Mouse (Mus musculus) regulatory T cell (primary cell): Measurements from ENCODE around the gene Gm21970.

Experiments
- in situ Hi-C: fragments of 300-600 bp; cut with MboI, MseI; formaldehyde crosslinking; loops from one replicate; pipeline ENCODE4 v1.15.1; 2025; ENCODE audit warnings: high pct_unique_total_duplicates

The Gm21970 gene

GRCm38 (mm10) chr16:91398030-91398429 is 6.5 kb downstream of the Gm21970 start:
- in situ Hi-C loops, result no loop called here

- in situ Hi-C loops, result no loop called here
Measured at GRCm38 (mm10) chr16:91398944-91399343, 7.4 kb downstream of the Gm21970 start.

GRCm38 (mm10) chr16:91401569-91402165 is 10.1 kb downstream of the Gm21970 start:
- in situ Hi-C loops, result no loop called here

- in situ Hi-C loops, result no loop called here
Measured at GRCm38 (mm10) chr16:91403784-91404183, 12.3 kb downstream of the Gm21970 start.

GRCm38 (mm10) chr16:91404187-91404586 is 12.7 kb downstream of the Gm21970 start:
- in situ Hi-C loops, result no loop called here

- in situ Hi-C loops, result loop anchor here (5.0 kb wide), 2 partner anchors 37 to 43 kb away; no protein-coding TSS in a partner anchor
Measured at GRCm38 (mm10) chr16:91404828-91405577, 13.5 kb downstream of the Gm21970 start.

- in situ Hi-C loops, result loop anchor here (5.0 kb wide), 2 partner anchors 36 to 44 kb away; no protein-coding TSS in a partner anchor
Measured at GRCm38 (mm10) chr16:91405640-91406584, 14.4 kb downstream of the Gm21970 start, which contains the start of gene Il10rb. TSS of gene Il10rb (plus strand) at chr16:91406164.

GRCm38 (mm10) chr16:91406585-91407220 is 15.2 kb downstream of the Gm21970 start:
- in situ Hi-C loops, result loop anchor here (5.0 kb wide), 2 partner anchors 36 to 44 kb away; no protein-coding TSS in a partner anchor

GRCm38 (mm10) chr16:91413102-91413844 is 21.8 kb downstream of the Gm21970 start:
- in situ Hi-C loops, result no loop called here

GRCm38 (mm10) chr16:91415391-91416189 is 24.1 kb downstream of the Gm21970 start:
- in situ Hi-C loops, result no loop called here

GRCm38 (mm10) chr16:91416357-91416756 is 24.8 kb downstream of the Gm21970 start:
- in situ Hi-C loops, result no loop called here

GRCm38 (mm10) chr16:91416938-91417337 is 25.4 kb downstream of the Gm21970 start:
- in situ Hi-C loops, result no loop called here

GRCm38 (mm10) chr16:91418531-91418930 is 27.0 kb downstream of the Gm21970 start:
- in situ Hi-C loops, result no loop called here

- in situ Hi-C loops, result no loop called here
Measured at GRCm38 (mm10) chr16:91425816-91426215, 34.3 kb downstream of the Gm21970 start.

GRCm38 (mm10) chr16:91426586-91426985 is 35.1 kb downstream of the Gm21970 start:
- in situ Hi-C loops, result no loop called here

- in situ Hi-C loops, result no loop called here
Measured at GRCm38 (mm10) chr16:91427461-91427860, 35.9 kb downstream of the Gm21970 start.

GRCm38 (mm10) chr16:91428259-91428865 is 36.8 kb downstream of the Gm21970 start:
- in situ Hi-C loops, result no loop called here

GRCm38 (mm10) chr16:91432720-91433328 is 41.3 kb downstream of the Gm21970 start:
- in situ Hi-C loops, result no loop called here
